Mouse (Mus musculus) lung, embryonic 16.5 days (tissue): ENCODE measurements around the gene Prm1. TPM values are rescaled to one million over a fixed set of nuclear protein-coding genes. Genes with fewer than 3 reads are reported as not detected.

ENCODE experiments used
- ATAC-seq: fragments of 200-750 bp; cut with Nextera tagmentation; 2 replicates; pipeline ENCODE4 v1.8.0; 2017; ENCODE audit warnings: low read depth, mild to moderate bottlenecking, moderate library complexity
- H3K27ac ChIP-seq: fragments of 300-500 bp; sonication (generic); 2 replicates; pipeline ENCODE4 v1.5.1; 2014; ENCODE audit warnings: mild to moderate bottlenecking, control low read depth, low read length
- H3K27me3 ChIP-seq: fragments of 300-500 bp; sonication (generic); 2 replicates; pipeline ENCODE4 v1.6.1; 2014; ENCODE audit warnings: low read depth, low read length, mixed read lengths; ENCODE audit not compliant: control insufficient read depth, insufficient read depth
- H3K36me3 ChIP-seq: fragments of 300-500 bp; sonication (generic); 2 replicates; pipeline ENCODE4 v1.6.1; 2014; ENCODE audit warnings: low read length; ENCODE audit not compliant: control insufficient read depth, insufficient read depth
- H3K4me1 ChIP-seq: fragments of 300-500 bp; sonication (generic); replicated peaks from 2 replicates; pipeline ENCODE4 v1.6.1; 2014; ENCODE audit warnings: low read length, mixed read lengths; ENCODE audit not compliant: control insufficient read depth, insufficient read depth
- H3K4me2 ChIP-seq: fragments of 300-500 bp; sonication (generic); 2 replicates; pipeline ENCODE4 v1.6.1; 2014; ENCODE audit warnings: low read depth, low read length, control low read depth
- H3K4me3 ChIP-seq: fragments of 300-500 bp; sonication (generic); 2 replicates; pipeline ENCODE4 v1.5.1; 2014; ENCODE audit warnings: mild to moderate bottlenecking, low read length, control low read depth
- H3K9ac ChIP-seq: fragments of 300-500 bp; sonication (generic); 2 replicates; pipeline ENCODE4 v1.6.1; 2014; ENCODE audit warnings: low read length, control low read depth
- H3K9me3 ChIP-seq: fragments of 300-500 bp; sonication (generic); 2 replicates; pipeline ENCODE4 v1.6.1; 2016; ENCODE audit warnings: low read length; ENCODE audit not compliant: control insufficient read depth
- WGBS: fragments of 180-500 bp; shearing (Covaris S2); extraction: QIAGEN DNeasy Blood & Tissue Kit; methylation state at CpG from one replicate; pipeline ENCODE4 v1.1.7; 2014; 5-methylcytosine and 5-hydroxymethylcytosine counted together
- polyA plus RNA-seq: library from polyadenylated mRNA; unstranded; fragments of >200 nt; fragmentation: Nextera tagmentation; extraction: Ambion mirVana; gene quantifications from 2 replicates; pipeline ENCODE4 v1.2.1, GENCODE M21; 2015

Prm1 gene
- polyA plus RNA-seq, 1 experiment from 2014 or later = not detected

DNA sequence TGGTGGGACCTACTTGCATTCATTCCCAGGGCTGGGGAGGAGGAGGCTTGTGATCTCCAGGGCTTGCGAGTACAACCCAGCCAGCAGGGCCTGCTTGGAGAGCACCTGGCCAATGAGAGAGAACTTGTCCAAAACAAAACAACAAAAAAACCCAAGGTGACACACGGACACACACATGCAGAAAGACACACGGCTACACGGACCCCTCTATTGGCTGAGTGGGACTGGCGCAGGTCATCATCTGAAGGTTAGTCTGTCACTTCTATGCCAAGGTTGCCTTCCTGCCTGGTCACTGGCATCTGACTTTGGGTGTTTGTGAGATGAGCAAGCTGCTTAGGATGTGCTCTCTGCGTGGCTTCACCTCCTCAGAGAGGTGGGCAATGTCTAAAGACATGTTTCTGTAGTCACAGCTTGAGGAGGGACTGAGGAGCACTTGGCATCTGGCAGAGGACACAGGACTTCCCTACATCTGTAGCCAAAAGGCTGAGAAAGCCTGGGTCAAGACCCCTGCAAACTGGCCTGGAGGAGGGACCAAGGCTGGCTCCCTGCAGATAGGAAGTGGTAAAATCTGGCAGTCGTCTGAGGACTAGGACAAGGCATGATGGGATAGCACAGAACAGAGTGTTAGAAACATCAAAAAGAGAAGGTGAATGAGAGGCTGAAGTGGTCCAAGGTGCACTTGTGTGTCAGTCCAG is 22.3 kb upstream of the Prm1 start:
- Histone ChIP-seq H3K4me3 (no peak overlapping the region), H3K9me3 (no peaks in the 10 kb centered on the region; the same call in 1 of the 2 replicates), H3K27ac (no peak overlapping the region), H3K4me1 (no peaks in the 10 kb centered on the region), H3K27me3 (no peaks in the 10 kb centered on the region), H3K36me3 (no peaks in the 10 kb centered on the region), H3K9ac (no peak overlapping the region), H3K4me2 (no peak overlapping the region)
- ATAC-seq = no peak
- WGBS = 74% methylated on average over 7 of the region's 7 CpGs

DNA sequence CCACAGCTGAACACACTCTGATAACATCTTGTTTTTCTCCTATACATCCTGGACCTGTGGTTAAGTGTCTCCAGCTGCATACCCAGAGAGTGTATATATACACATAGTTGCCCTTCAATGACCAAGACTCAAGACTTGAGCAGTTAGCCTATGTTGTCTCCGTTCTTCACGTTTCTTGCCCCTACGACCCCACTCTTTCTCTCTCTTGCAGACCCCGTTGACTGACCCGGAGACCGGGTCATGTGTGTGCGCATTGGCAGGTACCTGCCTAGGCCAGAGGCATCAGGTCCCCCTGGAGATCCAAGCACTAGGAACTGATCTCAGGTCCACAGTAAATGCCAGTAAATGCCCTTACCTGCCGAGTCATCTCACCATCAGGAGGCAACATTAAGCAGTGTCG is 21.6 kb upstream of the Prm1 start:
- H3K4me1 ChIP-seq = no peaks in the 10 kb centered on the region
- no peak overlapping the region for H3K9ac ChIP-seq
- no peaks in the 10 kb centered on the region for H3K27me3 ChIP-seq
- no peak overlapping the region for H3K27ac ChIP-seq
- H3K36me3 ChIP-seq = no peaks in the 10 kb centered on the region
- H3K9me3 ChIP-seq = no peaks in the 10 kb centered on the region; the same call in 1 of the 2 replicates
- no peak for ATAC-seq
- 82% methylated on average over 9 of the region's 9 CpGs for WGBS
- H3K4me2 ChIP-seq = no peak overlapping the region
- H3K4me3 ChIP-seq = no peak overlapping the region

DNA sequence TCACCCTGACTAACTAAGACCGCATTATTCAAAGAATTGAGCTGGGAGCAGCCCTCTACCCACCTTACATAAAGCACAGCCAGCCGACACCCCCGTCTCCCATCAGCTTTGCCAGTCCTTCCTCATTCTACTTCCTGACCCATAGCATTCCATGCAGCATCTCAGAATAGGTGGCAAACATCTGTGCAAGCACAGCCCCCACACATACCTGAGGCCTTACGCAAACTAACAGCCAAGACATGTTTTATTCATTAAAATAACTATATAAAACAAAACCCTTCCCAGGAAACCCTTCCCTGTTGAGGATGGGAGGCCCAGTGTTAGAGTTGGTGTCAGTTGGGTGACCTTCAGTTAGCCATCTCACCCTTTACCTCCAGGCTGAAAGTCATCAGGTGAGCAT is 20.2 kb upstream of the Prm1 start:
- no peak for ATAC-seq
- no peaks in the 10 kb centered on the region; the same call in 1 of the 2 replicates for H3K9me3 ChIP-seq
- no peaks in the 10 kb centered on the region for H3K27me3 ChIP-seq
- H3K4me2 ChIP-seq = no peak overlapping the region
- H3K36me3 ChIP-seq = no peaks in the 10 kb centered on the region
- H3K9ac ChIP-seq = no peak overlapping the region
- H3K4me1 ChIP-seq = no peaks in the 10 kb centered on the region
- no peak overlapping the region for H3K4me3 ChIP-seq
- H3K27ac ChIP-seq = no peak overlapping the region
- 77% methylated on average over 4 of the region's 4 CpGs for WGBS

DNA sequence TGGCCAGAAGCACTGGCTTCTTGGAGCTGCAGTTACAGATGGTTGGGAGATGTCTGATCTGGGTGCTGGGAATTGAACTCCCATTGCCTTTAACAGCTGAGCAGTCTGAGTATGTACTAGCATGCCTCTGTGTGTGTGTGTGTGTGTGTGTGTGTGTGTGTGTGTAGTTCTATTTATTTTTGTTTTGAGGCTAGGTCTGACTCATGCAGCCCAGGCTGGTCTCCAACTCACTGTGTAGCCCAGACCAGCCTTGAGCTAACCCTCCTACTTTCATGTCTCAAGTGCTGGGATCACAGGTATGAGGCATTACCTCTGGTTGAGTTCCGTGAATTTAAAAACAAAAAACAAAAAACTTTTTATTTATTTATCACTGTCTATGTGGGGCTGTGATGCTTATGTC is 18.9 kb upstream of the Prm1 start:
- no peak for ATAC-seq
- no peak overlapping the region for H3K27ac ChIP-seq
- 74% methylated on average over 1 of the region's 1 CpGs for WGBS
- no peak overlapping the region for H3K4me3 ChIP-seq
- no peak overlapping the region for H3K4me2 ChIP-seq
- no peaks in the 10 kb centered on the region for H3K36me3 ChIP-seq
- no peaks in the 10 kb centered on the region for H3K27me3 ChIP-seq
- no peak overlapping the region for H3K9ac ChIP-seq
- no peaks in the 10 kb centered on the region; the same call in 1 of the 2 replicates for H3K9me3 ChIP-seq
- H3K4me1 ChIP-seq = no peaks in the 10 kb centered on the region

DNA sequence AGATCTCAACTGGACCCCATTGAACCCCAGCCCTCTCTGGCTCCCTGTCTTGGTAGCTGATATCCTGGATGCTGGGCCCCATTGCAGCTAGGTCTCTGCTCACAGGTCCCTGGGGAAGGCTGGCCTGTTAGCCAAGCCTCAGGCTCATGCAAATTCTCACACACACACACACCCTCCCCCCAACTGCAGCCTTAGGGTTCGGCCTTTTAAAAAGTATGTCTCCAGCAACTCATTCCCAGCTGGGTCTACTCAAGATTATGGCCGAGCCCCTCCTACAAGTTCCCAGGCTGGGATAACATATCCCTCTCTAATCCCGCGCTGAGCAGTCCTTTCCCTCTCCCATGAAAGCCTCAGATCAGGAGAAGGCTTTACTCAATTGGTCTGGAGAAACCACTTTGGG is 15.7 kb upstream of the Prm1 start:
- ATAC-seq = peak; percentile 32; the same call in 1 of the 2 replicates
- H3K4me2 ChIP-seq = no peak overlapping the region
- no peak overlapping the region for H3K4me3 ChIP-seq
- no peaks in the 10 kb centered on the region; the same call in 1 of the 2 replicates for H3K9me3 ChIP-seq
- H3K36me3 ChIP-seq = no peaks in the 10 kb centered on the region
- H3K4me1 ChIP-seq = no peaks in the 10 kb centered on the region
- H3K27ac ChIP-seq = no peak overlapping the region
- no peaks in the 10 kb centered on the region for H3K27me3 ChIP-seq
- no peak overlapping the region for H3K9ac ChIP-seq
- 35% methylated on average over 4 of the region's 4 CpGs for WGBS

DNA sequence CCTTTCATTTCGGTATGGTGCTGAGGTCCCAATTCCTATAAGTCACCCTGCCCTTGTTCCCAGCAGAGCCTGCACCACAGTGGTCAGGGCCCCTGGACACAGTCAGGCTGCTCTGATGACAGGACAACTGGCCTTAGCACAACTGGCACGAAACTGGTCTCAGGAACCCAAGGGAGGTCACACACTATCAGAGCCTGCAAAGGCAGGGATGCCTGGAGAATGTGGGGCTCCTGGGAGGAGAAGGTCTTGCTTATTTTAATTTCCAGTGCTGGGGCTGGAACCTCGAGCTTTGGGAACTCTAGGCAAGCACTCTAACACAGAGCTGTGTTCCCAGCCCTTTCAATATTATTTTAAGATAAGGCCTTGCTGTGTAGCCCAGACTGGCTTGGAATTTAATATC is 14.3 kb upstream of the Prm1 start:
- Histone ChIP-seq H3K4me2 (no peak overlapping the region), H3K9me3 (no peaks in the 10 kb centered on the region; the same call in 1 of the 2 replicates), H3K27me3 (no peaks in the 10 kb centered on the region), H3K27ac (no peak overlapping the region), H3K4me3 (no peak overlapping the region), H3K36me3 (no peaks in the 10 kb centered on the region), H3K9ac (no peak overlapping the region), H3K4me1 (no peaks in the 10 kb centered on the region)
- WGBS = 54% methylated on average over 3 of the region's 3 CpGs
- ATAC-seq = no peak

DNA sequence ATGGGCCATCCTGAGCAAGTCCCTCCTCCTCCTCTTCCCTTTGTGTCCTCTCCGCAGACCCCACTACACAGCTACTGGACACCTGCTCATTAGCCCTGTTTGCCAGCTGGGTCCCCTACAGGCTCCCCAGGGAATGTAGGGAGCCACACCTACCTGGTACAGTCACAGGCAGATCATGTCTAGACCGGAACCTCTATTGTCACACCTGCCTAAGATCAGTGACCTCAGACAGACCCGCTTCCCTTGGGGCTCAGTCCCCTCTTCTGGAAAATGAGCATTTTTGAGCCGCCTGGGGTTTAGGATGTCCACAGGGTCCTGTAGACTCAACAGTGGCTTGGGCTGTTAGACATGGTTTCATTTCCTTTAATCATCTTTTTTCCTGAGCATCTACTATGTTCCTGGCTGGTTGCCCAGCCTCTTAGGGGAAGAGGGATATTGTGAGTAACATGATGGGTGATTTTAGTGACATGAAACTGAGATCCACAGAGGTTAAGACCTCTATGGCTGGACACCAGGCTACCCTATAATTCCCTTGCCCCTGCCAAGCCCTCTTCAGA is 13.0 kb upstream of the Prm1 start:
- H3K4me3 ChIP-seq = no peak overlapping the region
- H3K9me3 ChIP-seq = no peaks in the 10 kb centered on the region; the same call in 1 of the 2 replicates
- H3K4me1 ChIP-seq = 0 out of 2 replicates have a peak, but pooled peaks cover 4% of the 10 kb centered on the region
- H3K36me3 ChIP-seq = no peaks in the 10 kb centered on the region
- ATAC-seq = no peak
- WGBS = 78% methylated on average over 4 of the region's 4 CpGs
- no peak overlapping the region for H3K4me2 ChIP-seq
- no peak overlapping the region for H3K9ac ChIP-seq
- no peaks in the 10 kb centered on the region for H3K27me3 ChIP-seq
- no peak overlapping the region for H3K27ac ChIP-seq

DNA sequence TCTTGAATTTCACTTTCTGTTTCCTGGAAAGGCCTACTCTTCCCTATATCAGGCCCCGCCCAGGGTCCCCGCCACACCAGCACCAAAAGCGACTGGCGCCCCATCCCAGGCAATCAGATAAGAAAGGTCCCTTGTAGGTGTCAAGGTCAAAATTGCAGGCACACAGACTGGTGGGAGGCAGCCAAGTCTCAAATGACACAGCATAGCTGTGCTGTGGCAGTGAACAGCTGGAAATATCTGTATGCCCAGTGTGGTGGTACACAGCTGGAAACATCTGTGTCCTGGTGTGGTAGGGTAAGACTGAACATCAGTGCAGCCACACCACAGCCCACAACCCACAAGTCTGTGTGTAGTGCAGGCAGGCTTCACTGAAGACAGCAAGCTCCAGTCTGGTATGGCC is 9.2 kb upstream of the Prm1 start:
- peak; percentile 92 for ATAC-seq
- Histone ChIP-seq H3K36me3 (no peaks in the 10 kb centered on the region), H3K9me3 (no peaks in the 10 kb centered on the region), H3K4me2 (no peak overlapping the region), H3K27ac (no peak overlapping the region), H3K9ac (no peak overlapping the region), H3K4me3 (no peak overlapping the region), H3K4me1 (0 out of 2 replicates have a peak, but pooled peaks cover 4% of the 10 kb centered on the region), H3K27me3 (no peaks in the 10 kb centered on the region; the same call in 1 of the 2 replicates)
- 41% methylated on average over 4 of the region's 4 CpGs for WGBS

DNA sequence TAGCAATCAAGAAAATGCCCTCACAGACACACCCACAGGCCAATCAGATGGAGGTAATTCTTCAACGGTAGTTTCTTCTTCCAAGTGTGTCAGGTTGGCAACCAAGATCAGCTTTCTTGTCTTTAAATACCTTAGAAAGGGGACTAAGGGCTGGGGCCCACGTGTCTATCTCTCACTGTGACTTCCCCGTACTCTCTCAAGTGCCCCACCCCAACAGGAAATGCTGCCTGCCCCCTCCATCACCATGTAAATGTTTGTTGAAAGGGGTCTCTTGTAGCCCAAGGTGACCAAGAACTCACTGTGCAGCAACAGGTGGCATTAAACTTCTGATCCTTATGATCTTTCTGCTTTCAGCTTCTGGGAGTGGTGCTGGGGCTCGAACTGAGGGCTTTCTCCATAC is 8.1 kb upstream of the Prm1 start:
- ATAC-seq = no peak
- 66% methylated on average over 4 of the region's 4 CpGs for WGBS
- no peaks in the 10 kb centered on the region; the same call in 1 of the 2 replicates for H3K27me3 ChIP-seq
- H3K9me3 ChIP-seq = no peaks in the 10 kb centered on the region
- no peak overlapping the region for H3K27ac ChIP-seq
- H3K4me1 ChIP-seq = 0 out of 2 replicates have a peak, but pooled peaks cover 4% of the 10 kb centered on the region
- H3K9ac ChIP-seq = no peak overlapping the region
- H3K4me2 ChIP-seq = no peak overlapping the region
- H3K36me3 ChIP-seq = no peaks in the 10 kb centered on the region
- H3K4me3 ChIP-seq = no peak overlapping the region
